Mouse (Mus musculus) adrenal gland, postnatal 14 days (tissue): Measurements from ENCODE around the gene Wdfy4. TPM values are rescaled to one million over a fixed set of nuclear protein-coding genes. Genes with fewer than 3 reads are reported as not detected.
A peak's percentile ranks its signal among the peaks of the same experiment; 100 is the strongest.

ENCODE experiments used
- DNase-seq: peaks from one replicate; pipeline ENCODE4 v3.0.0; 2021; ENCODE audit warnings: mixed read lengths
- total RNA-seq: library from RNA; stranded (reverse); gene quantifications from 2 replicates; pipeline ENCODE4 v1.2.3, GENCODE M21; 2021

The Wdfy4 gene
- total RNA-seq, 1 experiment from 2014 or later, result 2.6 TPM

- no peak for DNase-seq
Observed at GRCm38 (mm10) chr14:32984176-32984738, 201.1 kb downstream of the Wdfy4 start.

GRCm38 (mm10) chr14:32970700-32971099 is 214.6 kb downstream of the Wdfy4 start:
- DNase-seq, result no peak

DNA sequence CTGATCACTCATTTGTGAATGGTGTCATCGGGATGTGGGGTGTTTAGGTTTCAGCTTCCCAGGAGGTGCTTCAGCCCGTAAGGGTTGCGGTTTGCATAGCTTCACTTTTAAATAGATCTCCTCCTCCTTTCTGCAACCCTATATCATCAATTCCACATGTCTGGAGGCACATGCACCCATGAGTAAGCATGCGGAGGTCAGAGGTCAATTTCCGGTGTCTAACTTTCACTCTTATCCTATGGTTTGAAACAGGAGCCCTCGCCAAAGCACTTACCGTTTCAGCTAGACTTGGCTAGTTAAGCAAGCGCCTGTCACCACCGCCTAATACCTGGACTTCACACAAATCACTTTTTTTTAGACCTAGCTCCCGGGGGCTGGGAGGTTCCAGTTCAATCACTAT is 220.6 kb downstream of the Wdfy4 start:
- DNase-seq, result no peak

DNA sequence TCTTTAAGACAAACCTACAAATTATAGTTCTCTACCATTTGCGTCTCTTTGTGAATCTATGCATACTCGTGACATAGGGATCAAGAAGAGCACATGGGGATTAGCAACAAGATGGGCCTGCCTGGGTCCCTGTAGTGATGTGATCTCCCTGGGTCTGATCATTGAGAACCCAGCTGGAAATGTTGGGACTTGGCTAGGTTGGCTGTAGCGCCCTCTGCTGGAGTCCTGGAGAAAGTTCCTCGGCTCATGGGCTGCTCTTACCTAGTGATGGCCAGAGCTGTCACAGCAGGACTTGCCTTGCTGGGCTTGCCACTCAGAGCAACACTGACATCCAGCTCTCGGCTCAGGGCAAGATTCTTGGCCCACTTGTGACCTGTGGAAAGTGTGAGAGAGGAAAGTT is 224.8 kb downstream of the Wdfy4 start:
- peak; percentile 79 for DNase-seq

- DNase-seq, result peak; percentile 35
Observed at GRCm38 (mm10) chr14:32958671-32959070, 226.6 kb downstream of the Wdfy4 start.

- DNase-seq, result peak; percentile 43
Observed at GRCm38 (mm10) chr14:32956486-32956885, 228.8 kb downstream of the Wdfy4 start.

- DNase-seq, result peak; percentile 36
Observed at GRCm38 (mm10) chr14:32950312-32951301, 234.7 kb downstream of the Wdfy4 start.

GRCm38 (mm10) chr14:32947512-32947911 is 237.8 kb downstream of the Wdfy4 start:
- no peak for DNase-seq

DNA sequence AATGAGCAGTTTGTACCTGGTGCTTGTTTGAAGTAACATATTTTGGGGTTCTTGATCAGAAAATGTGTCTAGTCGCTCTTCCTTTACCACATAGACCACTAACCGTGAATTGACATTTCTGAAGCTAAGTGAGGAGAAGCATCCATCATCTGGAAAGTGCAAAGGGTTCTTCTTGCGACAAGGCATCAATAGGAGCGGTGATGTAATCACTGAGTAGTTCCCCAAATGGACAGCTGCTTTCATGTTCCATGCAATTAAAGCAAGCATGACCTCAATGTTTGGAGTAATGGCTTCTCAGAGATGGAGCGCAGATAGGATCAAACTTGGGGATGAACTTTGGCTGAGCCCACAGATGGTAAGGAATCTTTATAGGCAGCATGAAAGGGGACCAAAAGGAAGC is 246.1 kb downstream of the Wdfy4 start:
- no peak for DNase-seq

- DNase-seq, result no peak
Observed at GRCm38 (mm10) chr14:32934064-32934463, 251.2 kb downstream of the Wdfy4 start.

DNA sequence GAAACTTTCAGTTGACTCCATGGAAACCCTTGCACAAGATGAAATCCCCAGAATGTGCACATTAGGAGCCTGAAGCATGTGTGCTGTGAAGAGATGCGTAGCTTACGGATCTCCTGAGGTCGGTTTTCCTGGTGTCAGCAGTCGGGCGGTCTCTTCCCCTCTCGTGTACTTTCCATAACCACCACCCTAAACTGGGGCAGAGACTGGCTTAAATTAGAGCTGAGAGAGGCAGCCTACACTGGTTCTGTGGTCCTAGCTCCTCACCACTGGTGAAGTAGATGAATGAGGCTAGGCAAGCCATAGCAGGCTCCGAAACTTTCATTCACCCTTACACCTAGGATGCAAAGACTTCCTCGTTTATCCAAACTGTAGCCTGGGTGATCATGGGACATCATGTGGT is 253.1 kb downstream of the Wdfy4 start:
- no peak for DNase-seq

GRCm38 (mm10) chr14:32931709-32932108 is 253.6 kb downstream of the Wdfy4 start:
- DNase-seq, result no peak

- no peak for DNase-seq
Observed at GRCm38 (mm10) chr14:32923871-32924270, 261.4 kb downstream of the Wdfy4 start.

DNA sequence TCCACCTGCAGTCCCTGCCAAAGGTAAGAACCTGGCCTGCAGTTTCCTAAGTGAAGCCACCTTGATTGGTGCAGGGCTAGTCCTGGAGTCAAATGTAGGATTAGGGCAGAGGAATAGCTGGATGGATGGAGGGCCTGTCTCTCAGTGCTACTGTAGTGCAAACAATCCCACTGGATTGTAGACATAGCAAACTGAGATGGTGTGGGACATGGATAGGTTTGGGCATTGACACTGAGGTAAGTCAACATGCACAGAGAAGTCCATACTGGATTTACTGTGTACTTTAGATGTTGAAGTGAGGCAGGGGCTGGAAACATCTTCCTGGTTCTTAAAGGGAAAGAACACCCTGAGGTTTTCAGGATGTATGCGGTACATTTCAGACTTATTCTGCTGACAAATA is 267.4 kb downstream of the Wdfy4 start:
- no peak for DNase-seq

- DNase-seq, result no peak
Observed at GRCm38 (mm10) chr14:32915360-32915759, 269.9 kb downstream of the Wdfy4 start.

DNA sequence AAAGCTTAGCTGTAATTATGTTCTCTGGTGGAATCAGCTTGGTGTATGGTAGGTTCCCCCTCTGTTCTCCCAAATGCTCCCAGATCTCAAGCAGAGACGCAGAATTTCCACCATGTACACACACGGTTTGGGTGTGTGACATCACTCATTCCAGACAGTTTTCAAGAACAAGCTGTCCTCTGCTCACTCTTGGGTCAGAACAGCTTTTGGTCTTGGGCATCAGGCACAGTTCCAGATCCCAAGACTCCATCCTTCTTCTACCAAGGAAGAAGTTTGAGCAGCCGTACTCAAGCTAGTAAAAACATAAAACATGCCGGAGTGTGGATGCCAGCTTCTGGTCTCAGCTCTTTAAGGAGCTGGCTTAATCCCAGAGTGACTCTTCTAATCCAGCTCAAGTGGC is 274.1 kb downstream of the Wdfy4 start:
- no peak for DNase-seq

Other genes starting within 250 kb of the Wdfy4 start
- 0.48 and 0.60 TPM in 2 replicates for gene Lrrc18, start 194.1 kb downstream of the Wdfy4 start, total RNA-seq
- 6.0 and 7.2 TPM in 2 replicates for gene Arhgap22, start 28.5 kb upstream of the Wdfy4 start, total RNA-seq